Mouse (Mus musculus) testis, adult 2 months (tissue): ENCODE results near the gene Slc17a3. TPM values are rescaled to one million over a fixed set of nuclear protein-coding genes. Genes with fewer than 3 reads are reported as not detected.

ENCODE experiments used
- H3K27ac ChIP-seq: fragments of 200-500 bp; 2 replicates; pipeline ENCODE4 v1.5.1; 2012; ENCODE audit warnings: low read depth, low read length; ENCODE audit not compliant: control insufficient read depth, insufficient read depth
- H3K27me3 ChIP-seq: fragments of 200-500 bp; 2 replicates; pipeline ENCODE4 v1.6.1; 2012; ENCODE audit warnings: mild to moderate bottlenecking, low read length, moderate library complexity; ENCODE audit not compliant: control insufficient read depth, insufficient read depth
- H3K36me3 ChIP-seq: fragments of 200-500 bp; 2 replicates; pipeline ENCODE4 v1.6.1; 2012; ENCODE audit warnings: mild to moderate bottlenecking, low read length; ENCODE audit not compliant: control insufficient read depth, insufficient read depth
- H3K4me1 ChIP-seq: fragments of 200-500 bp; 2 replicates; pipeline ENCODE4 v1.6.1; 2012; ENCODE audit warnings: low read length; ENCODE audit not compliant: control insufficient read depth, insufficient read depth
- H3K4me3 ChIP-seq: fragments of 200-500 bp; 2 replicates; pipeline ENCODE4 v1.5.1; 2012; ENCODE audit warnings: low read depth, mild to moderate bottlenecking, low read length, moderate library complexity, mixed read lengths; ENCODE audit not compliant: control insufficient read depth
- CTCF ChIP-seq: fragments of 200-500 bp; IDR thresholded peaks from 2 replicates; pipeline ENCODE4 v1.5.1; 2012; ENCODE audit warnings: low read depth, mild to moderate bottlenecking, inconsistent platforms, low read length, moderate library complexity; ENCODE audit not compliant: control insufficient read depth, insufficient read depth, insufficient replicate concordance
- POLR2A ChIP-seq: fragments of 200-500 bp; IDR thresholded peaks from 2 replicates; pipeline ENCODE4 v1.6.1; 2012; ENCODE audit warnings: low read depth, mild to moderate bottlenecking, inconsistent platforms, low read length, moderate library complexity; ENCODE audit not compliant: control insufficient read depth
- polyA plus RNA-seq: library from polyadenylated mRNA; depleted of rRNA; stranded (reverse); fragments of >200 nt; gene quantifications from 2 replicates; pipeline ENCODE4 v1.2.3, GENCODE M21; 2012

The Slc17a3 gene
- polyA plus RNA-seq, 1 experiment, result 0.21 TPM

- Histone ChIP-seq H3K4me1 (no peaks in the 10 kb centered on the region), H3K36me3 (no peaks in the 10 kb centered on the region), H3K4me3 (no peak overlapping the region), H3K27me3 (no peaks in the 10 kb centered on the region), H3K27ac (no peak overlapping the region)
- TF ChIP-seq POLR2A (no peak), CTCF (no peak)
Measured at GRCm38 (mm10) chr13:23879636-23880035, 40.4 kb downstream of the Slc17a3 start.

DNA sequence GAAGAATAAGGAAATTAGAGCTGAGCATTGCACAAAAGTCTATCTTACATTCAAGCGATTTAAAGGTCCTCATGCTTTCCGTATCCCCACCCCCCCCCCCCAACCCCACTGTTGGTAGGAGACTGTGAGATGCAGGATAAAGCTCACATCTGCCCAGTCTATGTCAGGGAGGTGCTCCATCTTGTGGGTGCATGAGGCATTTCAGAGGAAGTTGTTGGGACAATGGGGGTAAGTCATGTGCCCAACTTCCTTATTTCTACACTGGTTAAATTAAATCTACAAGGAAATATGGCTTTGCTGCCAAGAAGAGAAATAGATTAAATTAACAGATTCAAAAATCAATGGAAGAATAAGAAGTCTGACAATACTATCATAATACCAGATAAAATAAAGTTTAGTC, 46.3 kb downstream of the Slc17a3 start:
- Histone ChIP-seq H3K27me3 (no peaks in the 10 kb centered on the region), H3K36me3 (no peaks in the 10 kb centered on the region), H3K27ac (no peak overlapping the region), H3K4me1 (no peaks in the 10 kb centered on the region), H3K4me3 (no peak overlapping the region)
- TF ChIP-seq CTCF (no peak), POLR2A (no peak)

DNA sequence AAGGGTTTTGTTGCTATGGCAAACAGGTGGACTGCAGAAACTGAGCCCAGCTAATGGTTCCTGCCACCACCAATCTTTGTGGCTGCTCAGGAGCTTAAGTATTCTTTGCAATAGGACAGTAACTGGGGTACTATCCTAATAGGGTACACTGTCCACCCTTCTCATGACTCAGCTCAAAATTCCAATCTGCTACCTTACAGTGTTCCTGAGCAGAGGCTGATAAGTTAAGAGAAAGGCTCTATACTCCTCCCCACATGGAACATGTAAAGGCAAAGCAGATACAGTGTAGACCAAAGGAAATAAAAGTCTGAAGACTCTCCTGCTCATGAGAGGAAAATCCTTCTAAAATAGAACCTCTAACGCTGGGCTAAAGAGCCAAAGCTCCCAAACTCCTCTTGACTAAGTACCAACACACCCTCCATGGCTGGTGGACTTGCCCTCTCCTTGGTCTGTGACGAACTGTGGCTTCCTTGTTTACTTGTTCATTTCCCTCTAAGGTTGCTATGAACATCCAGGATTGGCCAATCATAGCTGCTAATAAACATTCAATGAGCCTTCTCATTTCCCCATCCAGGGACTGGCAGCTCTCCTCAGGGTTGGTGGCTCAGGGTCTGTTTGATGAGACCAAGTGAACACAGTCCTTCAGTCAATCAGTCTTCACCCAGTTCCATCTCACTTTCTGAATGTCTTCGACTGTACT, 47.9 kb downstream of the Slc17a3 start:
- Histone ChIP-seq H3K27me3 (no peaks in the 10 kb centered on the region), H3K27ac (no peak overlapping the region), H3K4me3 (no peak overlapping the region), H3K4me1 (no peaks in the 10 kb centered on the region), H3K36me3 (no peaks in the 10 kb centered on the region)
- TF ChIP-seq POLR2A (no peak), CTCF (no peak)

DNA sequence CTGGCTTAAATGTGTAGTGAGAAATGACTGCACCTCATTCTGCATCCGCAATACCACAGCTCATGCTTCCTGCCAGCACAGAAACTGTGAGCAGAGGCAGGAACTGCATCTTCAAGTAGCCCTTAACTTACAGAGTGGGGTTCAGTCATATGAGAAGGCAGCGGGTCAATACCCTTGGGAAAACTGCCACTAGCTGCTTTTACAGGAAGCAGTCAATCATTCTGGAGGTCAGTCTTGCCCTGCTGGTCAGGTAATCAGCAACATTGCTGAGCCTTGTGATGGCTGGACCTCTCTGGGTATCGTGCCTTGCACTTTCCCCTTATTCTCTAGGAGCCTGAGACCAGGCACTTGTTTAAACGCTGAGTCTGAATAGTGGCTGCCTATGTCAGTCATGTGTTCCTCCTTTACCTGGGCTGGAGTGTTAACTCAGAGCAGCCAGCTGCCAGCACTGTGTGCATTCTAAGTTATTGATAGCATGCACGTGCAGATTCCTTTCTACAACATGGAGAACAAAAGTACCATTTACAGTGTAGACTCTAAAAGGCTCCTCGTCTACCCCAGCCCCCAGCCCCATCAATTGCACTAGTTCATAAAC, 49.9 kb downstream of the Slc17a3 start:
- Histone ChIP-seq H3K4me1 (no peaks in the 10 kb centered on the region), H3K27ac (no peak overlapping the region), H3K36me3 (no peaks in the 10 kb centered on the region), H3K4me3 (no peak overlapping the region), H3K27me3 (no peaks in the 10 kb centered on the region)
- TF ChIP-seq CTCF (no peak), POLR2A (no peak)

DNA sequence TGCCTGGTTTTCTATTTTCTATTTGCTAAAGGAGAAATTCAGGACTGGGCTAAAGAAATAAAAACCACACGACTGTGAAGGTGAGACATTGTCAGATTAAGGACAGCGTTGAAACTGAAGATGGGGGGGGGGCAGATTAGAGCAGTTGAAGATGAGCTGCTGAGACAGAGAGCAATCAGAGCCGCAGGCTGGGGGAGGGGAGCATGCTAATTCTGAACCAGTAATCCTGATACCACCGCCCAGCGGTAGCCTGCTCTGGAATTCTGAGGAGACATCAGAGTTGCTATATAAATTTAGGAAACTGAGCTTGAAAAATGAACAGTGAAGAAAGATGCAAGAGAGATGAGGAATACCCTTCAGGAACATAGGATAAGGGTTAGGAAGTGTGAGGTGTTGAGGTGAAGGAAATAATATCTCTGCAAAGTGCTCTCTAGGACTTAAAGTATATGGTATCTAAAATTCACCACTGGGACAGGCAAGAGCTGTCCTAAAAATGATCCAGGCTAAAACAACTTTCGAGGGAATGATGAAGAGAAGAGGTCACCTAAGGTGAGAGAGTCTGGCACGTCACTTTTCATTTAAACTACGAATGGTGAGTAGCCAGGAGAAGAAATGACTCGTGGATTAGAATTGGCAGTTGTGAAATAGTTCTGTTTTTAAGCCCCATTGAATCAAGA, 53.5 kb downstream of the Slc17a3 start:
- H3K27me3 ChIP-seq, result no peaks in the 10 kb centered on the region
- H3K27ac ChIP-seq, result no peak overlapping the region
- no peaks in the 10 kb centered on the region for H3K36me3 ChIP-seq
- H3K4me3 ChIP-seq, result no peak overlapping the region
- no peak for TF ChIP-seq POLR2A
- no peaks in the 10 kb centered on the region for H3K4me1 ChIP-seq

- TF ChIP-seq CTCF (no peak), POLR2A (no peak)
- Histone ChIP-seq H3K4me3 (no peak overlapping the region), H3K36me3 (no peaks in the 10 kb centered on the region), H3K27ac (no peak overlapping the region), H3K4me1 (no peaks in the 10 kb centered on the region), H3K27me3 (no peaks in the 10 kb centered on the region)
Measured at GRCm38 (mm10) chr13:23893269-23893593, 54.0 kb downstream of the Slc17a3 start.

GRCm38 (mm10) chr13:23898242-23898641, 59.0 kb downstream of the Slc17a3 start:
- no peaks in the 10 kb centered on the region for H3K36me3 ChIP-seq
- no peak overlapping the region for H3K27ac ChIP-seq
- no peak overlapping the region for H3K4me3 ChIP-seq
- no peaks in the 10 kb centered on the region for H3K27me3 ChIP-seq
- no peak for TF ChIP-seq CTCF
- TF ChIP-seq POLR2A, result no peak
- H3K4me1 ChIP-seq, result no peaks in the 10 kb centered on the region
